Mouse (Mus musculus) cerebellum, adult 8-10 months (tissue): ENCODE data around the gene Acadsb.

Experiments used
- DNase-seq: peaks from one replicate; pipeline ENCODE4 v3.0.0; 2022

Acadsb gene

DNA sequence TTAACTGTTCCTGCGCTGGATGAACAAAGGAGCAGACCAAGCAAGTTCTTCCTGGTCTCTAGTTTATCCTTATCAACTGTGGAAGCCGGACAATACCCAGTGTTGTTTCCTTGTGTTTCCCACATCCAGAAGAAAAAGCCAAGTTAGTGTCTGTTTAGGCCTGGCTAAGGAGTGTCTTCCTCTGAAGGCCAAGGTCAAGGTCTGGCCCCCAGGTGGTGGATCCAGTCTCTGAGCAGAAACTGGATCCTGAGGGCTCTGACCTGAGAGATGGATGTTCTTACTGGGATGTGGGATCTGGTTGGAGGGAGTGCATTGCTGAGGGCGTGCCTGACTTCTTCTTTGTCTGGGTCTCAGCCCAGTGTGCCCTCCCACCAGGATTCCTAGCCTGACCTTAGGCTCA is 55.3 kb downstream of the Acadsb start:
- no peak for DNase-seq

DNA sequence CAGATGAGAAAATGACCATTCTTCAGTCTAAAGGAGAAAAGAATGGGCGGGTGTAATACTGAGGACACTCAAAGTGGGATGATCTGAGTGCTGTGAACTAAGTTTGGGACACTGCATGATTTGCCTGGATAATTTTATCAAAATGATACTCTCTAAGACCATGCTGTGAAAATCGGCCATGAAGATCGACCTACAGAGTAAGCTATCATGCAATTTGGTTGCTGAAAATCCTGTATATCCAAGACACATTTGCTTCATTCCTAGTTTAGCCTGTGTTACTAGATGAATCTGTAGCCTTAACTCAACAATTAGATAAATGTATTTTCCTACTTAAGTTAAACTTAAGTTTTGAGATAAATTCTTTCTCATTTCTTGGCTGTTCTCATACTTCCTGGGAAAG is 56.9 kb downstream of the Acadsb start:
- no peak for DNase-seq

DNA sequence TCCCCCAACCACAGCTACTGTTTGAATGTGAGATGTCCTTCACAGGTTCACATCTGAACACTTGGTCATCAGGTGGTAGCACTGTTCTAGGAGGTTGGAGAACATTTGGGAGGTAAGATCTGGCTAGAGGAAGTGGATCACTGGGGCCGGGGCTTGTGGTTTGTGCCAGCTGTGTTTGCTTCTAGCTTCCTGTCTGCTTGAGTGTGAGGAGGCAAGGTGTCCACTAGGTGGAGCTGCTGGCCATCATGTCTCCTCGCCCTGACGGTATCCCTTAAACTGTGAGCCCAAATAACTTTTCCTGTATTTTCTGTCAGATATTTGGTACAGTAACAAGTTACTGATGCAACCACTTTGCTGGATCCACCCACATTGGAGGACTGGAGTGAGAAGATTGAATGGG is 59.1 kb downstream of the Acadsb start:
- no peak for DNase-seq

DNA sequence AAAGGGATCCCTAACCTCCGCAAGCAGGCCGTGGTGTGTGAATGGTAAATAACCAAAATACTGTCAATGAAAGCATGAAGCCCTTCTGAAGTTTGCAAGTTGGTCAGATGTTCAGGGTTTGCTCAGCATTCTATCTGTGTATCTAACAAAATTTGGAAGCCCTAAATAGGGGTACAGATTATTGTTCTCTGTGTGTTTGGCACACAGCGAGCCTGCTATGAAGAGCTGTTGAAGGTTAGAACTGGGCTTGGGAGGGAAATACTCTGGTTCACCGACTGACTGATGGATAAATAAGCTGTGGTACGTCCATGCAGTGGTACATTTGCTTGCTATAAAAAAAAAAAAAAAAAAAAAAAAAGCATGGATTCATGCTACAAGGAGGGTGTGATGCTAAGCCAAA is 61.1 kb downstream of the Acadsb start:
- DNase-seq, result no peak

DNA sequence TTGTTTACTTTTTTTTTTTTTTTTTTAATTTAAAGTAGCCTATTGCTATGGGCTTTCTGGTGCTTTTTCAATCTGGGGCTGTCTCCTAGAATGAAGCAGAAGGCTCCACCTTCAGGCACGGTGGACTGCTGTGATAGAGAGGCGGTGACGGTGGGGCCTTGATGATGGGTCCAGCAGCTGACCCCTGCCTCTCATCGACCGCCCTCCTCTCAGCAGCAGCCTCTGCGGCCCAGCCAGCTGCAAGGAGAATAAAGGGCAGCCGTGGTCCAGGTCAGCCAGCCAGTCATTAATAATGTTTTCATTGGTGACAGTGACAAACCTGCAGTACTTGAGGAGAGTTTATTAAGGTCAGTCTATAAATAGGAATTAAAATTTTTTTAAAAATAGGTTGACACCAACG is 66.7 kb downstream of the Acadsb start:
- DNase-seq, result no peak

DNA sequence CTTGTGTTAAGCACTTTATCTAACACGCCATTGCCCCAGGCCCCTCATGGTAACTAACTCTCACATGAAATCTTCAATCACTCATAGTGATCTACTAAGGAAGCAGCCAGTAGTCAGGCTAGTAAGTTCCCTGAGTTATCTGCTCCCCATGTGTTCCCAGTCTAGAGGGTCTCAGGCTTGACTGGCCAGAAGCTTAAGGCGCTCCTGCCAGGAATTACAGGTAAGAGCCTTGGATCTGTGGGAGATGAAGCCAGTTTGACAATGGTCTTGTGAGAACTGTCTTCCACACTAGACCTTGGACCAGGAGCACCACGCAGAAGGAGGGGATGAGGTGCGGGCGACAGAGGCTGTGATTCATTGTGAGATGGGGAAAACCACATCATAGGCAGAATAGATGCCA is 68.0 kb downstream of the Acadsb start:
- DNase-seq, result no peak
